Mouse (Mus musculus) G1E (cell line): ENCODE data around the gene Ascc3.

ENCODE experiments used
- CTCF ChIP-seq: IDR thresholded peaks from 2 replicates; pipeline ENCODE4 v1.5.1; 2012; ENCODE audit warnings: low read depth, low read length, inconsistent platforms, mixed read lengths
- POLR2AphosphoS5 ChIP-seq: IDR thresholded peaks from 2 replicates; pipeline ENCODE4 v1.6.1; 2012; ENCODE audit warnings: low read depth, low read length, inconsistent platforms; ENCODE audit not compliant: insufficient replicate concordance
- TAL1 ChIP-seq: conservative IDR thresholded peaks from 2 replicates; pipeline ENCODE4 v1.6.1; 2012; ENCODE audit warnings: low read depth, low read length, inconsistent platforms, mixed read lengths

DNA sequence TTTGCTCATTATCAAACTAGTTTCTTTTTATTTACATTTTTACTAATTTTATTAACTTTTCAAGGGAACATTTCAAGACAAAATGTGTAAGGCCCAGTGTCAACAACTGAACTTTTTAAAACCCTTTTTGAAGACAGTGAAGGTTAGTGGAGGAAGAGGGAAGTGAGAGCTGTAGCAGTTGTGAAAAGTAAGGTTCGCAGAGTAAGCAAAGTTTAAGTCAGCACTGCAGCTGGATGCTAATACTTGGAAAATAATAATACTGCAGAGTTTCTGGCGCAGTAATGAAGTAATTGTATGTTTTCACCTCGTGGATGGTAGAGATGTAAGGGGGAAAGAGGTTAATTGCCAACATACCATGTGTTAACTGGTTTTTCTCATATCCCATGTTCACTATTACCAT is 112.4 kb downstream of the Ascc3 start:
- TF ChIP-seq CTCF (no peak), POLR2AphosphoS5 (no peak), TAL1 (no peak)
